Mouse (Mus musculus): ENCODE data around the gene Wiz. TPM values are rescaled to one million over a fixed set of nuclear protein-coding genes. Genes with fewer than 3 reads are reported as not detected.

Wiz gene
- total and polyA plus RNA-seq, 2 experiments, result 1.8 to 14.0 TPM

- Histone ChIP-seq H3K9ac (ENCODE audit: low read depth, low read length) (no peak within 1 kb of the TSS), H3K27ac (replicated peaks; ENCODE audit: insufficient read depth, low read depth, low read length) (no peak within 1 kb of the TSS), H3K4me1 (ENCODE audit: control insufficient read depth, insufficient read depth, low read length) (peaks cover 14% of the 10 kb centered on the region), H3K79me2 (ENCODE audit: control insufficient read depth, insufficient read depth, low read length) (peaks cover 8% of the 10 kb centered on the region; the same call in 1 of the 2 replicates), H3K4me3 (ENCODE audit: insufficient read depth, low read depth, low read length) (no peak within 1 kb of the TSS), H3K27me3 (ENCODE audit: control insufficient read depth, insufficient read depth, low read length) (no peaks in the 10 kb centered on the region), H3K36me3 (ENCODE audit: control insufficient read depth, insufficient read depth, low read length) (no peaks in the 10 kb centered on the region)
- no peak for DNase-seq (ENCODE audit: extremely low read depth, low read depth, low spot score)
- TF ChIP-seq CTCF (IDR thresholded peaks at IDR 0.05; ENCODE audit: low read depth, low read length), result no peak
- no peak for TF ChIP-seq POLR2A (IDR thresholded peaks at IDR 0.05; ENCODE audit: extremely low read depth, insufficient read depth, low read length)
- 86% methylated on average over 2 of the region's 2 CpGs for WGBS
Measured at GRCm38 (mm10) chr17:32424034-32424433, 34.8 kb upstream of the Wiz start, which contains the start of gene Pglyrp2. Gene Pglyrp2, minus strand, starts transcription at chr17:32424167.

DNA sequence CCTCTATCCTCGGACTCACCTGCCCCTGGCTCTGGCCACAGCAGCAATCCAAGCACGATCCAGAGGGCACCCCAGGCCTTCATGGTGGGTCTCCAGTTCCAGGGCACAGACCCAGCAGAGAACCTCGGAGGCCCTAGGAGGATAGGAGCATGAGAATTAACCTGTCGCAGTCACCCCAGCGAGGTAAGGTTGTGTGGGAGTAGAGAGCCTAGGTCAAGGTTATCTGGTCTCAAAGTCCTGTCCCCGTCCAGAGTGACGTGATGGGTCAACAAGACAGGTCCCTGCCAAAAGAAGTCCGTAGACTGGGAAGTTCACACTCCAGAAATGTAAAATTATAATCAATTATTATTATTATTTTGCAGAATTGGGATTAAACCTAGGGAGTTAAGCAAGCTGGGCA lies 31.5 kb upstream of the Wiz start:
- Histone ChIP-seq H3K27ac (replicated peaks; ENCODE audit: insufficient read depth, low read depth, low read length) (peak overlapping the region; percentile 92), H3K79me2 (ENCODE audit: control insufficient read depth, insufficient read depth, low read length) (peaks cover 25% of the 10 kb centered on the region; the same call in 1 of the 2 replicates), H3K36me3 (ENCODE audit: control insufficient read depth, insufficient read depth, low read length) (peaks cover 5% of the 10 kb centered on the region; the same call in 1 of the 2 replicates), H3K9ac (ENCODE audit: low read depth, low read length) (peak overlapping the region; percentile 85), H3K4me3 (ENCODE audit: insufficient read depth, low read depth, low read length) (peak overlapping the region; percentile 75), H3K27me3 (ENCODE audit: control insufficient read depth, insufficient read depth, low read length) (no peaks in the 10 kb centered on the region), H3K4me1 (ENCODE audit: control insufficient read depth, insufficient read depth, low read length) (peaks cover 15% of the 10 kb centered on the region)
- DNase-seq (ENCODE audit: extremely low read depth, low read depth, low spot score), result peak; percentile 97
- WGBS, result 17% methylated on average over 8 of the region's 8 CpGs
- no peak for TF ChIP-seq CTCF (IDR thresholded peaks at IDR 0.05; ENCODE audit: low read depth, low read length)
- no peak for TF ChIP-seq POLR2A (IDR thresholded peaks at IDR 0.05; ENCODE audit: extremely low read depth, insufficient read depth, low read length)

DNA sequence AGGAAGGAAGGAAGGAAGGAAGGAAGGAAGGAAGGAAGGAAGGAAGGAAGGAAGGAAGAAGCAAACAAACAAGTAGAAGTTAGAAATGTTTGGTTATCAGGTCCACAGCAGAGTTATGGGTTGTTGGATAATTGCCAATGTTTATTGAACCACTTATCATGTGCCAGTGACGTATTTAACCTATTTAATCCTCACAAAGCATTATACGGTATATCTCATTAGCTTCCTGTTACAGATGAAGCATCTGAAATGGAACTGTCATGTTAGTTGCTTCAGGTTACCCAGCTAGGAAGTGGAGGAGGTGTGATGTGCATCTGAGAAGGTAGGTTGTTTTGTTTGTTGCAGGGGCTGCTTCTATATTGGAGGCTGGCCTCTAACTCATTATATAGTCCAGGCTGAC lies 30.8 kb upstream of the Wiz start:
- H3K79me2 ChIP-seq (ENCODE audit: control insufficient read depth, insufficient read depth, low read length), result peaks cover 25% of the 10 kb centered on the region; the same call in 1 of the 2 replicates
- peak; percentile 47 for DNase-seq (ENCODE audit: extremely low read depth, low read depth, low spot score)
- H3K4me1 ChIP-seq (ENCODE audit: control insufficient read depth, insufficient read depth, low read length), result peaks cover 15% of the 10 kb centered on the region
- H3K9ac ChIP-seq (ENCODE audit: low read depth, low read length), result peak overlapping the region; percentile 59
- H3K27ac ChIP-seq (replicated peaks; ENCODE audit: insufficient read depth, low read depth, low read length), result peak overlapping the region; percentile 92
- peak overlapping the region; percentile 75 for H3K4me3 ChIP-seq (ENCODE audit: insufficient read depth, low read depth, low read length)
- WGBS, result 11% methylated on average over 2 of the region's 2 CpGs
- H3K36me3 ChIP-seq (ENCODE audit: control insufficient read depth, insufficient read depth, low read length), result peaks cover 5% of the 10 kb centered on the region; the same call in 1 of the 2 replicates
- H3K27me3 ChIP-seq (ENCODE audit: control insufficient read depth, insufficient read depth, low read length), result no peaks in the 10 kb centered on the region
- TF ChIP-seq CTCF (IDR thresholded peaks at IDR 0.05; ENCODE audit: low read depth, low read length), result no peak
- no peak for TF ChIP-seq POLR2A (IDR thresholded peaks at IDR 0.05; ENCODE audit: extremely low read depth, insufficient read depth, low read length)

GRCm38 (mm10) chr17:32416771-32417170 lies 27.5 kb upstream of the Wiz start:
- Histone ChIP-seq H3K9ac (ENCODE audit: low read depth, low read length) (no peak overlapping the region), H3K4me1 (ENCODE audit: control insufficient read depth, insufficient read depth, low read length) (peaks cover 15% of the 10 kb centered on the region), H3K27ac (replicated peaks; ENCODE audit: insufficient read depth, low read depth, low read length) (no peak overlapping the region), H3K79me2 (ENCODE audit: control insufficient read depth, insufficient read depth, low read length) (peaks cover 25% of the 10 kb centered on the region; the same call in 1 of the 2 replicates), H3K27me3 (ENCODE audit: control insufficient read depth, insufficient read depth, low read length) (no peaks in the 10 kb centered on the region), H3K36me3 (ENCODE audit: control insufficient read depth, insufficient read depth, low read length) (peaks cover 18% of the 10 kb centered on the region), H3K4me3 (ENCODE audit: insufficient read depth, low read depth, low read length) (no peak overlapping the region)
- WGBS, result 97% methylated on average over 14 of the region's 14 CpGs
- no peak for DNase-seq (ENCODE audit: extremely low read depth, low read depth, low spot score)
- no peak for TF ChIP-seq POLR2A (IDR thresholded peaks at IDR 0.05; ENCODE audit: extremely low read depth, insufficient read depth, low read length)
- TF ChIP-seq CTCF (IDR thresholded peaks at IDR 0.05; ENCODE audit: low read depth, low read length), result no peak

DNA sequence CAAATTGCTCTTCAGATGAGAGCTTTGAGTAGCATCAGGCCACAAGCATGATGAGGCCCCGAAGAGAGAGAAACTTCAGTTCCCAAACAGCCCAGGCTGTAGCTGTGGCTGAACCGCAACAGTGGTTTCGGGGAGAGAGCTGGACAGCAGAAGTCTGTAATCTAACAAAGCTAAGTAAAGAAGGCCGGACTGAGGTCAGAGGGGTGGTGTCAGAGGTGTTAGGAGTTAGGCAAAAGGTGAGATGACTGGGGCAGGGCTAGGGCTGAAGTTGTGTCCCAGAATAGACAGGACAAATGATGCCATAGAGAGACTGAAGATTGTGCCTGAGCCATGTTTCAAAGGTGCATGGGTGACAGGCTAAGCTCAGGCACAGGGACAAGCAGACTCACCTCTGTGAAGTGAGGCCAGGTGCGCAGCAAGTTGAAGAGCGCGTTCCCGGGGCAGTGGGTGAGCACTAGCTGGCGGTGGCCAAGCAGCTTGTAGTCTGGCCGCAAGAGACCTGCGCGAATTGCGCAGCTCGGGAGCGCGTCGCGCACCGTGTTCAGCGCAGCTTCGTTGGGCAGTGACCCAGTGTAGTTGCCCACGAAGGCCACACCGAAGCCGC lies 26.3 kb upstream of the Wiz start:
- H3K36me3 ChIP-seq (ENCODE audit: control insufficient read depth, insufficient read depth, low read length), result peaks cover 18% of the 10 kb centered on the region
- H3K4me1 ChIP-seq (ENCODE audit: control insufficient read depth, insufficient read depth, low read length), result peaks cover 13% of the 10 kb centered on the region
- H3K79me2 ChIP-seq (ENCODE audit: control insufficient read depth, insufficient read depth, low read length), result peaks cover 25% of the 10 kb centered on the region; the same call in 1 of the 2 replicates
- H3K4me3 ChIP-seq (ENCODE audit: insufficient read depth, low read depth, low read length), result no peak overlapping the region
- TF ChIP-seq CTCF (IDR thresholded peaks at IDR 0.05; ENCODE audit: low read depth, low read length) (no peak), POLR2A (IDR thresholded peaks at IDR 0.05; ENCODE audit: extremely low read depth, insufficient read depth, low read length) (no peak)
- no peak overlapping the region for H3K27ac ChIP-seq (replicated peaks; ENCODE audit: insufficient read depth, low read depth, low read length)
- H3K9ac ChIP-seq (ENCODE audit: low read depth, low read length), result no peak overlapping the region
- peak; percentile 41 for DNase-seq (ENCODE audit: extremely low read depth, low read depth, low spot score)
- WGBS, result 50% methylated on average over 24 of the region's 24 CpGs
- no peaks in the 10 kb centered on the region for H3K27me3 ChIP-seq (ENCODE audit: control insufficient read depth, insufficient read depth, low read length)

DNA sequence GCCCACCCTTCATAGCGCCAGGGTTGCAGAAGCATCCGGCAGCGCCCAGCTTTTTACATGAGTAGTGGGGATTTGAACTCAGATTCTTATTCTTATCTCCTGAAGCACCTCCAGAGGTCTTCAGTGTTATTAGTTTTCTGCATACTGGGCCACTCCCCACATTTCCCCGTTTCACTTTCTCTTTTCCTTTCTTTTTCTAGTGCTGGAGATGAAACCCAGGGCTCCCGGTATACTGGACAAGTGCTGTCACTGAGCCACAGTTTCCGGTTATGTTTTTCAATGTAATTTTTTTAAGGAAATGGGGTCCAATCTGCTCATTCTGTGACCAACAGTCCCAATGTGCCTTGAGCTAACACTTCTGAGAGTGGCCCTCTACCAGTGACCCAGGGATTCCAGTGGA lies 22.7 kb upstream of the Wiz start:
- Histone ChIP-seq H3K4me3 (ENCODE audit: insufficient read depth, low read depth, low read length) (no peak overlapping the region), H3K27me3 (ENCODE audit: control insufficient read depth, insufficient read depth, low read length) (no peaks in the 10 kb centered on the region), H3K9ac (ENCODE audit: low read depth, low read length) (no peak overlapping the region), H3K36me3 (ENCODE audit: control insufficient read depth, insufficient read depth, low read length) (peaks cover 15% of the 10 kb centered on the region), H3K79me2 (ENCODE audit: control insufficient read depth, insufficient read depth, low read length) (0 out of 2 replicates have a peak, but pooled peaks cover 3% of the 10 kb centered on the region), H3K4me1 (ENCODE audit: control insufficient read depth, insufficient read depth, low read length) (no peaks in the 10 kb centered on the region), H3K27ac (replicated peaks; ENCODE audit: insufficient read depth, low read depth, low read length) (no peak overlapping the region)
- TF ChIP-seq CTCF (IDR thresholded peaks at IDR 0.05; ENCODE audit: low read depth, low read length), result no peak
- TF ChIP-seq POLR2A (IDR thresholded peaks at IDR 0.05; ENCODE audit: extremely low read depth, insufficient read depth, low read length), result no peak
- 87% methylated on average over 6 of the region's 6 CpGs for WGBS
- DNase-seq (ENCODE audit: extremely low read depth, low read depth, low spot score), result no peak
